Mouse (Mus musculus) heart, postnatal 0 days (tissue): Measurements from ENCODE around the gene Gm525.

Experiments
- CTCF ChIP-seq: IDR thresholded peaks from 2 replicates; pipeline ENCODE4 v1.5.1; 2016; ENCODE audit warnings: antibody characterized with exemption, control low read depth, low read depth
- EP300 ChIP-seq: IDR thresholded peaks from 2 replicates; pipeline ENCODE4 v1.6.1; 2016; ENCODE audit warnings: antibody characterized with exemption, low read depth

DNA sequence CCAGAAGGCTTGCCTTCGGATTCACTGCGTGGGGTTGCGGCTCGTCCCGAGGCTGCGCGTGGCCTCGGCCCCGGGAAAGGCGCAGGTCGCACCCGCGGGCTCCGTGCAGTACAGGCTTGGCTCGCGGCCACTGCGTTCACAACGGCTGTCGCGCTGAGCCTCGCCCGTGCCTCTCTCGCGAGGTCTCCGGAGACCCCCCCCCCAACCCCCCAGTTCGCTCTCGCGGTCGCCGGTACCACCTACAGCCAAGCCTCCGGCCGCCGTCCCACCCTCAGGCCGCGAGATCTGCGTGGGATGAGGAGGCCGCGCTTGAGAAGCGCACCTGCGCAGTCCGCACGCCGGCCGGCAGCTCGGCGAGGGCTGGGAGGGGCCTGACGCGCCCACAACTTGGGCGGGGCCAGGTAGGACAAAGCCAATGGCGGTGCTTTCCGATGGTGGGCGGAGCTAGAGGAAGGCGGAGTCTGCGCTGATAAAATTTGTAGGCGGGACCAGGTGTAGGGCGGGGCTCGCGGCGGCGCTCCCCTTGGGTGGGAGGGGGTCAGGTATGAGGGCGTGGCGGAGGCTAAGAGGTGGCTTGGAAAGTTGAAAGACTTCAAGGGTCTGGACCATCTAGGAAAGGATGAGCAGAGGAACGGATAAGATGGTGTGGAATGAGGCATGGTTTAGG is 13.1 kb upstream of the Gm525 start:
- no peak for TF ChIP-seq CTCF
- TF ChIP-seq EP300, result peak; percentile 82; the same call in 1 of the 2 replicates
